Mouse (Mus musculus): ENCODE measurements around the gene Gfra4. TPM values are rescaled to one million over a fixed set of nuclear protein-coding genes. Genes with fewer than 3 reads are reported as not detected.
A peak's percentile ranks its signal among the peaks of the same experiment; 100 is the strongest.

Gfra4 gene
- polyA plus RNA-seq, 2 experiments: 0.15 to 0.16 TPM

DNA sequence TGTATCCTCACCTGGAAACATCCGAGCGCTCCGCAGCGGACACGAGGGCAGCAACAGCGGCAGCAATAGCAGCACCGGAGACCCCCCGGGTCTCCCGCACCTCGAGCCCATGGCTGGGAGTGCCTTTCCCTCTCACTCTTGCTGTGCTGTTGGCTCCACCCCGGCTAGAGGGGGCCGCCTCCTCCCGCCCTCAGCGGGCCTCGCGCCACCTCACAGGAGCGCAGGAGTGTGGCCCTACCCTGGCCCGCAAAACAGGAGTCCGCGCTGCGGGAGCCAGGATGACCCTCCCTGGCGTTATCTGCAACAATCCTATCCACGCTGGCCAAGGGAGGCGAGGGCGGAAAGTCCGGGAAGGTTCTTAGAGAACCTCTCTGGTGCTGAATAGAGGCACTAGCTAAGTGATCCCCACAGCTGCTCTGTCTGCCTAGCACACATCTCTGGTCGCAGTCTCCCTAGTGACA is 20.5 kb upstream of the Gfra4 start, which contains the start of gene Adam33:
Gene Adam33, minus strand, starts transcription at position 411 of the 461 bp plus-strand sequence.
- ATAC-seq (ENCODE audit: insufficient read depth) (no peak), DNase-seq (ENCODE audit: low read depth in 3 of 3, low spot score in 3 of 3) (no peak)
- Histone ChIP-seq H3K27ac (no peak within 1 kb of the TSS), H3K27me3 (ENCODE audit: control insufficient read depth, insufficient read depth, low read length) (peaks cover 27% of the 10 kb centered on the region), H3K4me3 (ENCODE audit: insufficient read depth in 1 of 2, low read depth in 2 of 2, low read length in 2 of 2) (no peak within 1 kb of the TSS), H3K4me1 (replicated peaks; ENCODE audit: control insufficient read depth in 2 of 2, insufficient read depth in 2 of 2, low read length in 1 of 2) (no peaks in the 10 kb centered on the region), H3K9ac (replicated peaks) (no peak within 1 kb of the TSS), H3K9me3 (ENCODE audit: control insufficient read depth, low read length) (no peaks in the 10 kb centered on the region), H3K36me3 (replicated peaks; ENCODE audit: control insufficient read depth, insufficient read depth, low read depth) (no peaks in the 10 kb centered on the region), H3K4me2 (ENCODE audit: low read depth) (0 out of 2 replicates have a peak within 1 kb of the TSS, but pooled peaks have one; percentile 21)
- TF ChIP-seq CTCF (IDR thresholded peaks at IDR 0.05; ENCODE audit: low read depth) (no peak), EP300 (IDR thresholded peaks at IDR 0.05; ENCODE audit: low read depth) (no peak)
- WGBS (ENCODE audit: insufficient replicate concordance): 4% methylated on average over 22 of the region's 27 CpGs

DNA sequence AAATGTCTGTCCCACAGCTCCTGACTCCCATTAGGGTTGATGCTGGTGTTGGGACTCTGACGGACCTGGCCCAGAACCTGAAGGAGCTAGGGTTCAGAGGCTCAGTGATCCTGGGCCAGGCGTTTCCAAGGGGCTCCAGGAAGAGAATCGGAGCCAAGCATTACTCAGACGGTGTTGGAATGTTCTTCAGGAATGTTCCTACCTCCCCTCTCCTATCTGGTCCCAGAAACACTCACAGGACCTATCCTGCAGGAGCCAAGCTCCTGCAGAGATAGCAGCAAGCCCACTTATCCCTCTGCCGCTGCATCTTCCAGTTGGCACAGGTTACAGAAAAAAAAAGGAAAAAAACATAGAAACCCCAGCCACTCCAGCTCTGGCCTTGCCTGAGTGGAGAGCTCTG is 18.7 kb upstream of the Gfra4 start:
- peaks cover 30% of the 10 kb centered on the region for H3K27me3 ChIP-seq (ENCODE audit: control insufficient read depth, insufficient read depth, low read length)
- H3K27ac ChIP-seq: no peak overlapping the region
- H3K4me3 ChIP-seq (ENCODE audit: insufficient read depth in 1 of 2, low read depth in 2 of 2, low read length in 2 of 2): no peak overlapping the region
- DNase-seq (ENCODE audit: low read depth in 3 of 3, low spot score in 3 of 3): no peak
- no peak overlapping the region for H3K4me2 ChIP-seq (ENCODE audit: low read depth)
- 49% methylated on average over 5 of the region's 5 CpGs for WGBS (ENCODE audit: insufficient replicate concordance)
- no peak overlapping the region for H3K9ac ChIP-seq (replicated peaks)
- H3K36me3 ChIP-seq (replicated peaks; ENCODE audit: control insufficient read depth, insufficient read depth, low read depth): no peaks in the 10 kb centered on the region
- no peaks in the 10 kb centered on the region for H3K4me1 ChIP-seq (replicated peaks; ENCODE audit: control insufficient read depth in 2 of 2, insufficient read depth in 2 of 2, low read length in 1 of 2)
- TF ChIP-seq CTCF (IDR thresholded peaks at IDR 0.05; ENCODE audit: low read depth): no peak
- TF ChIP-seq EP300 (IDR thresholded peaks at IDR 0.05; ENCODE audit: low read depth): no peak
- ATAC-seq (ENCODE audit: insufficient read depth): no peak
- no peaks in the 10 kb centered on the region for H3K9me3 ChIP-seq (ENCODE audit: control insufficient read depth, low read length)

DNA sequence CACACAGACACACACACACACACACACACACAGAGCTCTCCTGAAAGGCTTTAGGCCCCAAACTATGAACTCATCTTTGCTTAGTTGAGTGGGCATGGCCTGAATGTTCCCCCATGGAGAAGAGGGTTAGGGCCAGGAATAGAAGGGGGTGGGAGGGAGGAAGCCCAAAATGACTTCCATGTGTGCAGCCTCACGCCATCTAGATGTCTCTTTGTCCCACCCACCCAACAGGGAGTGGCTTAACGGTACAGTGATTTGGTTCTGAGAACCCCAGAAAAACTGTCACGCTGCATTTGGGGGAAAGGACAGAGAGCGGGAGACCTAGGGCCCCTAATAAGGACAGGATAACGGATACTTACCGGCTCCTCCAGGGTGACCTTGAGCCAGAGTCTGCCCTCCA is 17.9 kb upstream of the Gfra4 start:
- 53% methylated on average over 6 of the region's 6 CpGs for WGBS (ENCODE audit: insufficient replicate concordance)
- H3K27me3 ChIP-seq (ENCODE audit: control insufficient read depth, insufficient read depth, low read length): peaks cover 33% of the 10 kb centered on the region

DNA sequence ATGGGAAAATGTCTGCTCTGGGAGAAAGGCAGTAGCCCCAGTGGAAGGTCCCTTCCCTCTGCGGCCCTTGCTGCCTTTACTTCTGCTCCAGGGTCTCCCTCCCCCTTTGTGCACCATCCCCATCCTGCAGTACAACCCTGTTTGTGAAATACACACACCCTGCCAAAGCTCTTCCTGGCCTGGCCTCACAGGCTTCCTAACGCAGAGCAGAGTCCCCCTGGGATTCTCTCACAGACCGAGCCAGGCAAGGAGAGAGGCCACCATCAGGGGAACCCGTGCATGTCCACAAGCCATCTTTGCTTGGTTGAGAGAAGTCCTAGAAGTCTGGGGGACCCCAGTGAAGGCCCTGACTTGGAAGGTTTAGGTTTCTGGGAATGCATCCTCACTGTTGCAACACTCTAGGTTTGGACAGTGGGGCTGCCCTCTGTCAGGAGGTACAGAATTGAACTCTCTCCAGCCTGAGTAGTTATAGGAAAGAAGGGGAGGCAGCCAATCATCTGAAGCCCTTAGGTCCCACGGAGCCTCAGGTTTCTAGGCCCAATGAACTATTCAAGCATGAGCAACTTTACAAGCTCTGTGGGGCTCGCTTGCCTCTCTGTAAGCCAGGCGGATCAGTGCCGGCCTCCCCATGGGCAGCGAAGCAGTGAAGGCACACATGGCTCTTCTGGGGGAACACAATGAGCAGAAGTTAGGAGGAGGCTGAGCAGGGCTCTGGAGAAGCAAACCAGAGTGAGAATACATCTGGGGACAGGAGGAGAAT is 17.1 kb upstream of the Gfra4 start:
- ATAC-seq (ENCODE audit: insufficient read depth) (no peak), DNase-seq (ENCODE audit: low read depth in 3 of 3, low spot score in 3 of 3) (no peak)
- no peak overlapping the region for H3K4me2 ChIP-seq (ENCODE audit: low read depth)
- H3K4me3 ChIP-seq (ENCODE audit: insufficient read depth in 1 of 2, low read depth in 2 of 2, low read length in 2 of 2): no peak overlapping the region
- no peaks in the 10 kb centered on the region for H3K9me3 ChIP-seq (ENCODE audit: control insufficient read depth, low read length)
- H3K27me3 ChIP-seq (ENCODE audit: control insufficient read depth, insufficient read depth, low read length): peaks cover 36% of the 10 kb centered on the region
- no peaks in the 10 kb centered on the region for H3K4me1 ChIP-seq (replicated peaks; ENCODE audit: control insufficient read depth in 2 of 2, insufficient read depth in 2 of 2, low read length in 1 of 2)
- WGBS (ENCODE audit: insufficient replicate concordance): 69% methylated on average over 9 of the region's 9 CpGs
- H3K36me3 ChIP-seq (replicated peaks; ENCODE audit: control insufficient read depth, insufficient read depth, low read depth): no peaks in the 10 kb centered on the region
- H3K9ac ChIP-seq (replicated peaks): no peak overlapping the region
- no peak overlapping the region for H3K27ac ChIP-seq
- no peak for TF ChIP-seq CTCF (IDR thresholded peaks at IDR 0.05; ENCODE audit: low read depth)
- TF ChIP-seq EP300 (IDR thresholded peaks at IDR 0.05; ENCODE audit: low read depth): no peak

More for the DNA sequence above, 17.9 kb upstream of the Gfra4 start:
- no peak overlapping the region for H3K9ac ChIP-seq (replicated peaks)
- H3K9me3 ChIP-seq (ENCODE audit: control insufficient read depth, low read length): no peaks in the 10 kb centered on the region
- no peak for TF ChIP-seq EP300 (IDR thresholded peaks at IDR 0.05; ENCODE audit: low read depth)
- no peak for TF ChIP-seq CTCF (IDR thresholded peaks at IDR 0.05; ENCODE audit: low read depth)
- DNase-seq (ENCODE audit: low read depth in 3 of 3, low spot score in 3 of 3): no peak
- H3K4me3 ChIP-seq (ENCODE audit: insufficient read depth in 1 of 2, low read depth in 2 of 2, low read length in 2 of 2): no peak overlapping the region
- no peak for ATAC-seq (ENCODE audit: insufficient read depth)
- no peaks in the 10 kb centered on the region for H3K36me3 ChIP-seq (replicated peaks; ENCODE audit: control insufficient read depth, insufficient read depth, low read depth)
- H3K4me1 ChIP-seq (replicated peaks; ENCODE audit: control insufficient read depth in 2 of 2, insufficient read depth in 2 of 2, low read length in 1 of 2): no peaks in the 10 kb centered on the region
- H3K27ac ChIP-seq: no peak overlapping the region
- H3K4me2 ChIP-seq (ENCODE audit: low read depth): no peak overlapping the region

DNA sequence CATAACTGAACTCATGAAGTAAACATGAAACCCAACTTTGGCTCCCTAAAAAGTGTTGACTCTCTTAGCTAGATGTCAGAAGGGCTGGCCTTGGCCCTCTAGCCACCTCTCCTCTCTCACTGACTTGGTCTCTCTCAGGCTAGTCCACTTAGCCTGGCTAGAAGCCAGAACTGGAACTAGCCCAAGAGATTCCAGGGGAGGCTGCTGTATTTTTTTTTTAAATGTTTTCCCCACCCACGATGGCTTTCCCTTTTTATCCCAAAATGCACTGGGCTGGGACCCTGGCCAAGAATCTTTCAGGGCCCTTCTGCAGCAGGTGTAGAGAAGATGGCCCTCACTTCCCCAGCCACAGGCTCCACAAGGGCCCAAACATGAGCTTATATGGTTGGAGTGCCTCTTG is 16.5 kb upstream of the Gfra4 start:
- no peak for ATAC-seq (ENCODE audit: insufficient read depth)
- TF ChIP-seq CTCF (IDR thresholded peaks at IDR 0.05; ENCODE audit: low read depth): no peak
- no peak for TF ChIP-seq EP300 (IDR thresholded peaks at IDR 0.05; ENCODE audit: low read depth)
- no peaks in the 10 kb centered on the region for H3K36me3 ChIP-seq (replicated peaks; ENCODE audit: control insufficient read depth, insufficient read depth, low read depth)
- no peak for DNase-seq (ENCODE audit: low read depth in 3 of 3, low spot score in 3 of 3)
- H3K4me1 ChIP-seq (replicated peaks; ENCODE audit: control insufficient read depth in 2 of 2, insufficient read depth in 2 of 2, low read length in 1 of 2): no peaks in the 10 kb centered on the region
- no peak overlapping the region for H3K9ac ChIP-seq (replicated peaks)
- H3K27ac ChIP-seq: no peak overlapping the region
- no peaks in the 10 kb centered on the region for H3K9me3 ChIP-seq (ENCODE audit: control insufficient read depth, low read length)
- no peak overlapping the region for H3K4me2 ChIP-seq (ENCODE audit: low read depth)
- no peak overlapping the region for H3K4me3 ChIP-seq (ENCODE audit: insufficient read depth in 1 of 2, low read depth in 2 of 2, low read length in 2 of 2)
- 51% methylated on average over 1 of the region's 1 CpGs for WGBS (ENCODE audit: insufficient replicate concordance)
- peaks cover 36% of the 10 kb centered on the region for H3K27me3 ChIP-seq (ENCODE audit: control insufficient read depth, insufficient read depth, low read length)

All from liver, embryonic 14.5 days (tissue).